Mouse (Mus musculus): ENCODE measurements at regions not wholly inside any gene's neighbourhood (a gene's known extent, or its start where the extent isn't known, plus 50 kb on each side); places are given as distances from the start of the nearest gene placed in this dataset.

DNA sequence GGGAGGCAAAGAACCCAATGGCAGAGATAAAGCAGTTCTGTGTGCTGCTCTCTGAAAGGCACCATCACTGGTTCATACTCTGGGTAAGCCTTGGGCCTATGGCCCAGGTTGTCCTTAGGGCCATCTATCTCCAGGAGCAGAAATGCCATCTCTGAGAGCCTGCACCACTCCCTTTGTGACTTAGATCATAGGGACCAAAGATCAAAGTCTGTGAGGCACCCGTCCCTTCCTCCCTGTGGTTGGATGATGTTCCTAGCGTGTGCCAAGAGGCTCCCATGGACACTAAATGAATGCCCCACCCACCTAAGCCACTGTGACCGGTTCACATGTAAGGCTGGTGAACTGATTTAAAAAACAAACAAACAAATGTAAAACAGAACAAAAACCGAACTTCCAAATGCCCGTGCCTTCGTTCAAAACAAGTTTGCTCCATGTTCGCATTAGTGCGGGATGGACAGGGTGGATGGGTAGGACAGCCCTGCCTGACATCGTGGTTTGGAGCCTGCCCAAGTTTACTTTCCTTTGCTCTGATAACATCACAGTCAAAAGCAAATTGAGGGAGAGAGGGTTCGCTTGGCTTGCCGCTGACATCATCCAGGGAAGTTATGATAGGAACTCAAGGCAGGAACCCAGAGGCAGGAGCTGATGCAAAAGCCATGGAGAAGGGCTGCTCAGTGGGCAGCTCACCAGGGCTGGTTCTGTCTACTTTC is 418.6 kb downstream of the Med13l start:
- no peak for DNase-seq

DNA sequence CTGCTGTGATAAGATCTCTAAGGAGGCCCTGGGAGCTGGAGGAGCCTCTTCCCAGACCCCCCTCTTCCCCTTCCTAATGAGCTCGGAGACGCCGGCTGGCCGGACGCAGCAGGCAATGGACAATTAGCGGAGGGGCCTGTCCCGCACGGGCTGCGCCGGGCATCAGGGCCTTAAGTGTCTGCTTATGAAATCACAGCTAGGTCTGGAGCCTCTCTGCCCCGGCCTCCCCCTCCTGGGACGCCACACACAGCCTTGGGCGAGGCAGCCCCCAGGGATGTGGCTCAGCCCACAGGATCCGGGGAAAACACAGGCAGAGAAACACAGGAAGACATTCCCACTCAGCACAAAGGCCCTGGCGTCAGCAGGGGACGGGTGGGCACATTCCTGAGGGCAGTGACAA is 420.6 kb downstream of the Med13l start:
- no peak for DNase-seq

- peak; percentile 45 to 62 for DNase-seq
These were observed 423.8 kb downstream of the Med13l start for GRCm38 (mm10) chr5:118984251-118984650.

DNA sequence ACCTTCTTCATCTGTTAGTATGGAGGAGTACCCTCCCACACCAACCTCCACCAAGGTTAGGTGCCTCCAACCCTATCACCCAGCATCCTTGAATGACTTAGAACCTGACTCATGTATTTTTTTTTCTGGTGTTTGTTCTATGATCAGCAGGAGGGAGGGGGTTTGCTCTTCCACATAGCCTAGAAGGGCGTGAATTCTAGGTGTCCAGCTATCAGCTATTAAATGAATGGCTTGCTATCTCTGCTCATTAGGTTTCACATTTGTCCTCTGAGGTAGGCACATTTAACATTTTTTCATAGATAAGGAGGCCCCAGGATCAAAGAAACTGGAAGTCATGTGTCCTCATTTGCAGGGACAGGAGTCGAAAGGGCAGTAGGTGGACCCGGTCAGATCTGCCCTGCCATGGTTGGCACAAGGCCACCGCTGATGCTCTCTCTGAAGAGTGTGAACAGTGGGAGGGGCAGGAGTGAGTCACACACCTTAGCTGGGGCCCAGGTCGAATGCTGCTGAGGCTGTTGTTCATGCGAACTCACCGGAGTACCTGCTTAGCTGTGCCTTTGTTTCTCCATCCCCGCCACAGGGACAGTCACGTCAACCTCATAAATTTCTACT is 424.4 kb downstream of the Med13l start:
- DNase-seq = peak in 1 of 2 experiments; percentile 15

DNA sequence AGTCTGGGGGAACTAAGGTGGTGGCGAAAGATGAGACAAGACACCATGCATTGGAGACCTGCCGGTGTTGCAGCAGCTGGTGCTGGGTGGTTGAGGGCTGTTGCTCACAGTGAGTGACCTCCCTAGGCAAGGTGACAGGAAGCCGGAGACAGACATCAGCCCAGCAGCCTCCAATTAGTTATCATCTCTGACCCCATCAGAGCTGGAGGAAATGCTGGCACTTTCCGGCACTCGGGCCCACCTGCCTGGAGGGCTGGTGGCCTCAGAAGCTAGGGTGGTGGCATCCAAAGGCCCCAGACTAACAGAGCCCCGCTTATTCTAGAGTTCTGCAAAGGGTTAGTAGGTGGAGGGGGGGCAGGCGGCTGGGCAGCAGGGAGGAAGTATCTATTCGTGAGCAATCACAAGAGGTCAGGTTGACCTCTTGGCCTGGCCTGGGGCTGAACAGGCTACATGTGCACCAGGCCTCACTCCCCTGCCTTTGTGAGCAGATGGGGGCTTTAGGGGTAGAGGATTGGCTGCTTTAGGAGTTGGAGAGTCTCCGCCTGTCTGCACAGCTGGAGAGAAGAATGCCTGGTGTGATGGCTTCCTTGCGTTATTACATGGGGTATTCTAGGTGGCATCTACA is 427.0 kb downstream of the Med13l start:
- DNase-seq = no peak

- no peak for DNase-seq
These were observed 438.6 kb downstream of the Med13l start for GRCm38 (mm10) chr5:118999124-118999523.

- DNase-seq = peak in 1 of 2 experiments; percentile 28
These were observed 445.5 kb downstream of the Med13l start for GRCm38 (mm10) chr5:119005825-119006471.

DNA sequence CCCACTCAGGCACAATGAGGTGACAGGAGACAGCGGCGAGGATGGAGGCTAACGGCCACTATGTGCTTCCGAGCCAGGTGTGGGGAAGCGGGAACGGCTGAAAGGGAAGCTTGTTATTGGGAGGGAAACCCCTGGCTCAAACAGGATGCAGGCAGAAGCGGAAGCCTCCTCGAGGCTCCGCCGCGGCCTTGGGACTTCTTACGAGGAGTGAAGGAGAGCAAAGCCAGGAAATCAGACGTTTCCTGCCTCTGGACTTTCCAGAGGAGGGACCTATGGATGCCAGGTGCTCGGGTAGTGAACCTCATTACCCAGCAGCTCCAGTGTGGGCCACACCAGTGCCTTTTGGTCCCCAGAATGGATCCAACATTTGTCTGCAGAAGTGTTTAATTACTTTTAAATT is 449.6 kb downstream of the Med13l start:
- DNase-seq = no peak

DNA sequence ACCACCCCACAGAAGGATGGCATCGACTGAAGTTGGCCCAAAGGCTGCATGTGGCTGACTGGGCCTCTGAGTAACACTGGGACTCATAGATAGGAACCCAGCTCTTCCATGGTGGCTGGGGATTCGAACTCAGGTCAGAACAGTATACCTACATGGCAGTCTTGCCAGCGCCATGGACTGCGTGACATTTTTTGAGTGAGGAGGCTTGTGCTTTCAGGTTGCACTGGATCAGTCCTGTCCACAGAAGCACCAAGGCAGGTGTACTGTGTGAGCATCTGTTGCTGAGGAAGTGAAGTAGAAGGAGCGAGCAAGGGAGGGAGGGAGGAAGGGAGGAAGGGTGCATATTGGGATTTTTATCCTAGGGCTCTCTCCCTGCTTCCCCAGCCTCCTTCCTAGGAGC is 454.7 kb downstream of the Med13l start:
- no peak for DNase-seq

DNA sequence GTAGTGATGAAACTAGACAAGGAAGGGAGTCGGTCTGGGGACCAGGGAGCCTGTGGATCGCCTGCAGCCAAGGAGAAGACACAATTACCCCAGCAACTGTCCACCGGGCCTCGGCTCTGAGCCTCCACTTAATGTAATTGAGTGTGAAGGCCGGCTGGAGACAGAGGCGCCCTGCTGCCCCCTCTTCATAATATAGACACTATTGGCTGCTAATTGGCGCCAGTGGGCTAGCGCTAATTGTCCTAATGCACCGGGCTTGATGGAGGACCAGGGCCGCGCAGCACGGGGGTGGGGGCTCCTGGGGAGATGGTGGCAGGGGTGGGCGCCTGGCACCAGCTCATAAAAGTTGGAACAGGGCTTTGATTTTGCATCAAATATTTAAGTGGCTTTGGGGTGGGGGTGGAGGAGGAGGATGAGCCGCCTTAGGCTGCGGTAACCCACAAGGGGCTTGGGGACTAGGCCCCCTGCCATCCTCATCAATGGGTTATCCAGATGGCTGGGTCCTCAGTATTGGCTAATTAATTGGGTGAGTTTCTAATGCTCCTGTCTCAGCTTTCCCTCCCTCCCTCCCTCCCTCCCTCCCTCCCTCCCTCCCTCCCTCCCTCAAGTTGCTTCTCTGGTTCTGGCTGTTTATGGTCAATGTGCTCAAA is 455.3 kb downstream of the Med13l start:
- no peak for DNase-seq

DNA sequence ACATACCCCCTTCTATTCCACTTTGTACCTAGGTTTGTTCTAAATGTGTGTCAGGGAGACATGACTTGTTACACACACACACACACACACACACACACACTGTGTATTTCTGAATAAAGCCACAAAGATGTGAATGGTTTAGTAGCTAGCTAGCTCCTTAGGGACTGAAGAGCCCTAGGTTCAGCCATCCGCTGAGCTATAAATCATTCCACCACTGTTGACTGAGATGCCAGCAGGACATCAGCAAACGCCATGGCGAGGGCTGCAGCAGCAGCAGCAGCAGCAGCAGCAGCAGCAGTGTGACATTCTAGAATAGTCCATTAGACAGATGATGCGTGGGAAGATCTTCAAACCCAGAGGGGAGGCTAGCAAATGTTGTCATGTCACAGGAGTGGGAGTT is 455.9 kb downstream of the Med13l start:
- no peak for DNase-seq

DNA sequence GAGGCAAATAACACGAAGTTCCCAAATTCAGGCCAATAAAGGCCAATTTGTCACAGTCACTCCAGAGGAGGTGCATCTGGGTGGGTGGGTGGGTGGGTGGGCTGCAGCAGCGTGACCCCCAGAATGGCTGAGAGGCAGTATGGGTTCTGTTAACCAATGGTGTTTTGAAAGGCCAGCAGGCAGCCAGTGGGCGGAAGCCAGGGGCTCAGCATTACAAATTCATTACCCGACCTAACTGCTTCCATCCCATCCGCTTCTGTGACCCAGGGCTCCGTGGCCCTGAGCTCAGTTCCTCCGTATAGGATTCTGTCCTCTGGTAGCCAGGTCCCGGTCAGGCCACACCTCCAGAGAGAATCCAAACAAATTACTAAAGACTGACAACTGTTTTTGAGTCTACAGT is 463.5 kb downstream of the Med13l start:
- DNase-seq = no peak

- DNase-seq = no peak
These were observed 471.6 kb downstream of the Med13l start for GRCm38 (mm10) chr5:119032051-119032450.

DNA sequence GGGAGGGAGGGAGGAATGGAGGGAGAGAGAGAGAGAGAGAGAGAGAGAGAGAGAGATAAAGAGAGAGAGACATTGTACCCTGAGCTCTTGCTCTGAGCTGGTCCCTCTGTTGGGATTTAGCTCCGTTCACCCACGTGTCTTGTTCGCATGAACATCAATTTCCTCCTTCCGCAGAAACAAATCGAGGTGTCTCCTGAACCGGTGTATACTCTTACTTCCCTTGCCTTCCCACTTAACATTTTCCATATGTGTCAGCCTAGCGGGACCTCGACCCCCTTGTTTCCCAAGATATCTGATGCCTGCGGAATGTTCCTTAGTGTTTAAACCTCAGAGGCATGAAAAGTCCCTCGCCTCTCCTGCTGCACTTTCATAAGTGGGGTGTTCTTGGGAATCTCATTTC is 484.1 kb downstream of the Med13l start:
- no peak for DNase-seq

GRCm38 (mm10) chr5:119047581-119047980 is 487.1 kb downstream of the Med13l start:
- no peak for DNase-seq

DNA sequence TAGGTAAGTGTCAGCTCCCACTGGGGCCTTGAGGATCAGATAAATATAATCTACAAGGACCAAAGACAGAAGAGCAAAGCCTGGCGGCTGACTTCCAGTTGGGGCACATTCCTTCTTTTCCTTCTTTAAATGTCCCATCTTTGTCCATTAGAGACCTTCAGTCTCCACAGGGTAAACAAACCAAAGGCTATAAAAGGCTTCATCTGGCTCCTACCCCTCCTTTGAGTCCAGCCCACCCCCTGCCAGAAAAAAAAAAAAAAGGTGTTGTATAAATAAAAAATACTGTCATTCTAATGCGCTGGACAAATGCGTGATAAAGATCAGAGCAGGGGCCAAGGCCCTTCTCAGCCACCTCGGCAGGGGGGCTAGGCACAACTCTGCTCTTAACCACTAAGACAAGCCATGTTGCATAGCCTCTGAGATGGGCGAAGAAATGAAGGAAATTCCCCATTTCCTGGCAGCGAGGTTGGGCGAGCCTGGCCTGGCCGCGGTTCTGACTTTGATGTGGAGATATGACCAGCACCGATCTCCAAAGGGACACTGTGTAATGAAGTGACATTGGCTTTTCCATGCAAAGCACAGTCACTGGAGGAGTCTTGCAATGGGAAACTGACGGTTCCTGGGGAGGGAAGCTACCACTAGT is 492.0 kb downstream of the Med13l start:
- DNase-seq = no peak

- DNase-seq = peak in 1 of 2 experiments; percentile 28
These were observed 493.3 kb downstream of the Med13l start for GRCm38 (mm10) chr5:119053738-119054137.

GRCm38 (mm10) chr5:119054393-119054792 is 493.9 kb downstream of the Med13l start:
- DNase-seq = no peak

DNA sequence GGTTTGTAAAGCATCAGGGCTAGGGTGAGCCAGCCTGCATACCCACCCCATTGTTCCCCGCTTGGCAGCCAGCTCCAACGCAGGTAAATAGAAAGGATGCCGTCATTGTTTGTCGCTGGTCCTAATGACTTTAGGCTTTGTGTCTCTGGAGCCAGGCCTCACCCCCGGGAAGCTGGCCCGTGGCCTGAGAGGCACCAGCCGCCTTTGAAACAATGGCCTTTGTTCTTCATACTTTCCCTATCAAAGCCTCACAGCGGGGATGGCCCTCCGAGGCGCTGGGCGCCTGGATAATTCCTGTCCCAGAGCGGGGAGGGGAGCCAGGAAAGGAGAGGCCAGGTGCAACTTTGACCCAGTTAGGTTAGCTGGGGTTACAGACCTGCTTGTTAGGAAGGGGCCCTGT is 495.0 kb downstream of the Med13l start:
- DNase-seq = peak; percentile 22 to 26

- no peak for DNase-seq
These were observed 497.3 kb downstream of the Med13l start for GRCm38 (mm10) chr5:119057813-119058212.

DNA sequence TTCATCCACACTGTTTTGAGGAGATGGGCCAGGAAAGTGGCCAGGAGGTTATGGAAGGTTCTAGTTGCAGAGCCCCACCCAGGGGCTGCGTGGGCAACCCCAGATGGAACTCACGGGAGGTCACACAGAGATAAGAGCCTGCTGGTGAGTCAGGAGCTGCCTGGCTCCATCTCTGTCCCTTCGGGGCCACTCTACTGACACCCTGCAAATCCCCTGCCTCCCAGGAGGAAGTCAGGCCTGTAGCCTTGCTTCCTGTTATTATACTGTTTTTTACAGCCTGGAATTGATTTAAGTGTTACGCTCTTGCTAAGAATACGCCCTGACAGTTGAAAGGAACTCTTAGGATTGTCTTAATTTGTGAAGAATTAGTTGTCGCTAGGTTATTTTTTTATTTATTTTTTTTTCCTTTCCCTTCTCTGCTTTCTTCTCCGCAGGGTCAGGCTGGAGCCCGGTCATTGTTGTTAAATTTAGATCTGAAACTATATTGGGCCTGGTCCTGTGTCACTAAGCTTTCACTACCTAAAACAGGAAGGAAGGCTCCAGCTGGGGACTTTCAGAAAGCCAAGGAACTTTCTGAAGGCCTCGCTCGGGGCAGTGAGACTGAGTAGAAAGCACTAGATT is 497.9 kb downstream of the Med13l start:
- DNase-seq = no peak

GRCm38 (mm10) chr5:119059223-119059622 is 498.7 kb downstream of the Med13l start:
- DNase-seq = no peak

All from cerebellum, postnatal 14 days (tissue).